Mouse (Mus musculus): ENCODE results near the gene Il10. TPM values are rescaled to one million over a fixed set of nuclear protein-coding genes. Genes with fewer than 3 reads are reported as not detected.

The Il10 gene
- total RNA-seq (2015; ENCODE audit: low replicate concordance) (not detected in 2 replicates), total RNA-seq (2017; ENCODE audit: low replicate concordance) (not detected in 2 replicates)

DNA sequence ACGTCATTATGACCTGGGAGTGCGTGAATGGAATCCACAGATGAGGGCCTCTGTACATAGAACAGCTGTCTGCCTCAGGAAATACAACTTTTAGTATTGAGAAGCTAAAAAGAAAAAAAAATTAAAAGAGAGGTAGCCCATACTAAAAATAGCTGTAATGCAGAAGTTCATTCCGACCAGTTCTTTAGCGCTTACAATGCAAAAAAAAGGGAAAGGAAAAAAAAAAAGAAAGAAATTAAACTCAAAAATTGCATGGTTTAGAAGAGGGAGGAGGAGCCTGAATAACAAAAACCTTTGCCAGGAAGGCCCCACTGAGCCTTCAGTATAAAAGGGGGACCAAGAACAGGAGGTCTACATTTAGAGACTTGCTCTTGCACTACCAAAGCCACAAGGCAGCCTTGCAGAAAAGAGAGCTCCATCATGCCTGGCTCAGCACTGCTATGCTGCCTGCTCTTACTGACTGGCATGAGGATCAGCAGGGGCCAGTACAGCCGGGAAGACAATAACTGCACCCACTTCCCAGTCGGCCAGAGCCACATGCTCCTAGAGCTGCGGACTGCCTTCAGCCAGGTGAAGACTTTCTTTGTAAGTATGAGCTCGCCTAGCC, at the start of gene Il10:
Gene Il10 (plus strand): TSS at position 354 of the 607 bp plus-strand sequence.
- ATAC-seq (replicated peaks; ENCODE audit: low FRiP score, poor library complexity, severe bottlenecking): no peak

GRCm38 (mm10) chr1:130979455-130979854, 40.2 kb upstream of the Il10 start:
- ATAC-seq (replicated peaks; ENCODE audit: low FRiP score, poor library complexity, severe bottlenecking): no peak

DNA sequence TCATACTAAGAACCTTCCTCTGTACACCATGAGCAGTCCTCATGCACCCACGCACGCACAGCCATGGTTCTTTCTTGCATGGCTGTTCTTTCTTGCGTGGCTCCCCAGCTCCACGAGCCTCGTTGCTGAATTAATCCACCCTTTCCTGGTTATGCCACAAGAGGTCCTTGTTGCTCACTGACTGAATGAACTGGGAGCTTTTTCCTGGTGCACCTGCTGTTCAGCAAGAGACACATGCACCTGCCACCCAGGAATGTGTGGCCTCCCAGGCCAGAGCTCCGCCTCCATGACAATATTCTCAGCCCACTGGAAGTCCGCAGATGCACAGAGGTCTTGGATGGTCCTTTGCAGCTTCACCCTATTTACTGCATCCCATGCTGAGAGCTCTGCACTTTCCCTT, 35.2 kb upstream of the Il10 start:
- no peak for ATAC-seq (replicated peaks; ENCODE audit: low FRiP score, poor library complexity, severe bottlenecking)

DNA sequence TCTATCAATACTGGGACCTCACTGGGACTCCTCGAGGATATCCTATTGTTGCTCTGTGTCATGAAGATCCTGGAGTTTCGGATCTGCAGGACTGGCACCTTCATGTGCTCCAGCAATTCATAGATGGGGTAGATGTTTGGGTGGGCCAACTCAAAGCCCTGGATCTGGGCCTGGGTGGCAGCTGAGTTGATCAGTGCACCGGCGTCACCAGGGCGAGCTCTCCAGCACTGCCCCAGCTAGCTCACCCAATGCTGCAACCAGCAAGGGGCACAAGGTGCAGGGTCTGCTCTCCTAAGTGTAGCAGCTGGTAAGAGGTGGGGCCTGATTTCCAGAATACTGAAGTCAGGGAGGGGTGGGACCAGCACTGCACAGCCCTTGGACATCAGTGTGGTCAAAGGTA, 32.6 kb upstream of the Il10 start:
- ATAC-seq (replicated peaks; ENCODE audit: low FRiP score, poor library complexity, severe bottlenecking): no peak

DNA sequence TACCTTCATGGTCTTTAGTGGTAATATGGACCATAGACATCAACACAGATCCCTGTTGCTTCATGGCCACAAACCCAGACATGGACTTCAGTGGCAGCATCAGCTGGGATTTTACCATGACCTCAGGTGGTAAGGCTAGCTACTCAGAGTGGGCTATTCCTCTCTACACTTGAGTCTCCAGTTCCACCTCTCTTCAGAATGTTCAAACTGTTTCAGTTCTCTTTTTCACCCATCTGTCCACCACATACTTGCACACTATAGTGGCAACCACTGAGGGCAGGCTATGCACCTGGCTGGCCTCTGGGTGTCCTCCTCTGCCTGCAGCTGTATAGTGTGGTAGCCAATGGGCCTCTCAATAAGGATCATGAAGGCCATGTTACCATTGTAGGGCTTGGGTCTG, 32.2 kb upstream of the Il10 start:
- ATAC-seq (replicated peaks; ENCODE audit: low FRiP score, poor library complexity, severe bottlenecking): no peak

DNA sequence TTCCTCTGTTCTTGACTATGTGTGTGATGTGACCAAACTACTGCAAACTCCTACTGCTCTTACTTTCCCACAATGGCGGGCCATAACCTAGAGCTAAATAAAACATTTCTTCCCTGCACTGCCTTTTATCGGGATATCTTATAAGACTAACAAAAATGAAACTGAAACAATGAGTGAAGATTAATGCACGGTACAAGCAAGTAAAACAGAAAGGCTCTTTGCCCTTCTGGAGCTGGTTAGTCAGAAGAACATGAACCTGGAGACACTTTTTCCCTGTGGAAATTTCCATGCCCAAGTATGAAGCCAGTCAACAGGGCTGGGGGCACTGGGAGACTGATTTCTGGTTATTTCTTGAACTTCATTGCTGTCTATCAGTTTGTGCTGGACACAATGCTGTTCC, 30.3 kb upstream of the Il10 start:
- ATAC-seq (replicated peaks; ENCODE audit: low FRiP score, poor library complexity, severe bottlenecking): no peak

- ATAC-seq (replicated peaks; ENCODE audit: low FRiP score, poor library complexity, severe bottlenecking): no peak
Measured at GRCm38 (mm10) chr1:130990448-130990847, 29.2 kb upstream of the Il10 start.

- ATAC-seq (replicated peaks; ENCODE audit: low FRiP score, poor library complexity, severe bottlenecking): no peak
Measured at GRCm38 (mm10) chr1:130993574-130994154, 26.0 kb upstream of the Il10 start.

DNA sequence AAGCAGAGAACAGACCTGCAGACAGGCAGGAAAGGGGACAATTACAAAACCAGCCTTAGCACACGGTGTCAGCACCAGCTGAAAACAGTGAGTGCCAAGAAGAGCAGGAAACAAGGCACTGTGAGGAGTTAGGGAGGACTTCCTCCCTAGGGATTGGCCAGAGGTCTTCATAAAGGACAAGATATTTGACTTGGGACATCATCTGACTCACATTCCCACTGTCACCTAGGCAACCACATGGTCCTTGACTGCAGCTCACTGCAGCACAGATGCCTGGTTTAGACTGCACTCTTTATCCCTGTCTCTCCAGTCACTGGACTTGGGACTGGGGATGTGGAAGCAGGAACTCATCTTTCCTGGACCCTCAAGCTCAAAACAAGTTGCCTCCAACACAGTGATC, 24.1 kb upstream of the Il10 start:
- no peak for ATAC-seq (replicated peaks; ENCODE audit: low FRiP score, poor library complexity, severe bottlenecking)

DNA sequence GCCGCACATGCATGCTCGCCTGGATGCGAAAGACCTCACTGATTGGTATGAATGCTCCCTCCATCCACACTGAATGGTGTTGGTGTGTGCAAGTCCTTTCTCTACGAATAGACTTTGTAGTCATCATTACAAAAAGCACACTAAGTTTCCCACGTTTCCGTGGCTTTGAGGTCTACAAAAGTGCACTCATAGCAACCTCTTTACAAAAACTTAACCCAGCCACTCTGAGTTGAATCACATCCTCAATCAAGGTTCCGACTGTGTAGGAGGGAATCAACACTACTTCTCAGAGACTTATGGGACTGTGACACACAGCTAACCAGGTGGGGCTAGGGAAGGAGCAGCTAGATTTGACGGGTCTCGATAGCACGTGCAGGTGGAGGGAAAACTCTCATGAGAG, 23.3 kb upstream of the Il10 start:
- ATAC-seq (replicated peaks; ENCODE audit: low FRiP score, poor library complexity, severe bottlenecking): no peak

DNA sequence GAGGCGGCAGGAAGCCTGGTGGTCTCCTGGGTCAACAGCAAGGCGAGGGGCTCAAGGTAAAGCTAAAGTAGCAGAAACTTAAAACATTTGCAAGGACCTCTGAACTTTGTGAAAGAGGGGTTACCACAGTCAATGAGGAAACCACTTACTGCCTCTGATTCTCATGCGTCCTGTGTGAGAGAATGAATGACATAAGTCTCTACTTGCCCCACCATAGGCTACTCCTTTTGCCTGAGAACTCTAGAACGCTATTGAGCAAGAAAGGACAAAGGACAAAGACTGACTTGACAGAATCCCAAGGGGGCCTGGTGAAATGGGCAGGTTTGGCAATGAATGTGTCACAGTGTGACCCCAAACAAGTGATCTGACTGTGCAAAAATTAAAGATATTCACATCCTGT, 22.2 kb upstream of the Il10 start:
- no peak for ATAC-seq (replicated peaks; ENCODE audit: low FRiP score, poor library complexity, severe bottlenecking)

DNA sequence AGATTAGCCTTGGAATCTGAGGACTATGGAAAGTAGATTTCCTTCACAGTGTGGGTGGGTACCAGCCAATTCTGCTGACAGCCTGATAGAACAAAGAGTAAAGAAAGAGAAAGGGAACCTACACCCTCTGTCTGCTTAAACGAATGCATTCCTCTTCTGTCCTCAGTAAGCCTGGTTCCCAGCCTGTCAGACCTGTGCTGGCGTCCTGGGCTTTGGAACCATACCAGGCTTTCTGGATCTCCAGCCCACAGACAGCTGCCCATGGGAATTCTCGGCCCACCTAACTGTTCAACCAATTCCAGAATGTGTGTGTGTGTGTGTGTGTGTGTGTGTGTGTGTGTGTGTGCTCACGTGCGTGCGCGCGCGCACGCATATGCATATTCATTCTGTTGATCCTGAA, 21.3 kb upstream of the Il10 start:
- no peak for ATAC-seq (replicated peaks; ENCODE audit: low FRiP score, poor library complexity, severe bottlenecking)

DNA sequence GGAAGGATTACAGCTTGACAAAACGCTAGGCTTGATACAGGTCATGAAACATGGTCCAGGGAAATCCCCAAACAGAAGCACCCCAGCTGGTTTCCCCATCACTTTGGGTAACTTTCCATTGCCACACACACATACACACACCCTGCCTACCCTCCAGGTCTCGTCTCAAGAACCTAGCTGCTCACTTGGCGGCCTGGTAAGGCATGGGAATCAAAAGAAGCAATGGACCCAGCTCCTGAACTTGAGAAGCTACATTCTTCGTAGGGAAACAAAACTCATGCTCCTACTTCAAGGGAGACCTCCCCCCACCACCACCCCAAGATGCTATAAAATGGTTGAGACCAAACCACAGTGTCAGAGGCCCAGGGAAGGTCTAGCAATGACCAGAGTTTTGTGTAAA, 19.9 kb upstream of the Il10 start:
- ATAC-seq (replicated peaks; ENCODE audit: low FRiP score, poor library complexity, severe bottlenecking): no peak

- no peak for ATAC-seq (replicated peaks; ENCODE audit: low FRiP score, poor library complexity, severe bottlenecking)
Measured at GRCm38 (mm10) chr1:131000296-131000695, 19.3 kb upstream of the Il10 start.

DNA sequence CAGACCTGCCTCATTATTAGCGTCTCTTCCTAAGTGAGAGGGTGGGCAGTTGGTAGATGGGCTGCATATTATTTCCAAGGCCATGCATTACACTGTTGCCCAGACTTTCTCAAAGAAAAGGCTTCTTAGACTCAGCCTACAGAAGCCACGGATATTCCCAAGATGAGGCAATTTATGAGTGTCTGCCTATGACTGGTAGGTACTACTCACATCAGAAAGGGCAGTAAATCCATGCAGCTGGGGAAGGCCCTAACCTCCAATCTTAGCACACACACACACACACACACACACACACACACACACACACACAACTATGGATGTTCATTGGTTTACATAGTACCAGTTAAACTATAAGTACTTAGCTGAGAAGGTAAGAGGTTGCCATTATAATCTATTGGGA, 17.1 kb upstream of the Il10 start:
- no peak for ATAC-seq (replicated peaks; ENCODE audit: low FRiP score, poor library complexity, severe bottlenecking)

GRCm38 (mm10) chr1:131003037-131003922, 16.4 kb upstream of the Il10 start:
- no peak for ATAC-seq (replicated peaks; ENCODE audit: low FRiP score, poor library complexity, severe bottlenecking)

DNA sequence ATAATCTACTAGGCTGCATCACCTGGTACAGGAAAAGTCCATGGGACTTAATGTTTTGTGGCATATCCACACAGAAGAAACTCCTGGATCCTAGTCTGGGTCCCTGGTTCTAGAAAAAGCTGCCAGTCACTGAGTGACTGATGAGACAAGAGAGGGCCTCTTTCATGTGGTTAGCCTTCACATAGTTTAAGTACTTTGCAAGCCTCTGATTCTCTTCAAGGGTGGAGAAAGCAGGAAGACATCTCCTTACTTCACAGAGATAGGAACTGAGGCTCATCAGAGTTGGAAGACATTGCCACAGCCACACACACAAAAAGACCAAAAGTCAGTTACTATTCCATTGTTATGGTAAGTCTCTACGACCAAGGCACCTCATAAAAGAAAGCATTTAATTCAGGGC, 13.6 kb upstream of the Il10 start:
- ATAC-seq (replicated peaks; ENCODE audit: low FRiP score, poor library complexity, severe bottlenecking): no peak

- no peak for ATAC-seq (replicated peaks; ENCODE audit: low FRiP score, poor library complexity, severe bottlenecking)
Measured at GRCm38 (mm10) chr1:131010201-131011153, 9.2 kb upstream of the Il10 start.

- no peak for ATAC-seq (replicated peaks; ENCODE audit: low FRiP score, poor library complexity, severe bottlenecking)
Measured at GRCm38 (mm10) chr1:131012494-131012893, 7.2 kb upstream of the Il10 start.

DNA sequence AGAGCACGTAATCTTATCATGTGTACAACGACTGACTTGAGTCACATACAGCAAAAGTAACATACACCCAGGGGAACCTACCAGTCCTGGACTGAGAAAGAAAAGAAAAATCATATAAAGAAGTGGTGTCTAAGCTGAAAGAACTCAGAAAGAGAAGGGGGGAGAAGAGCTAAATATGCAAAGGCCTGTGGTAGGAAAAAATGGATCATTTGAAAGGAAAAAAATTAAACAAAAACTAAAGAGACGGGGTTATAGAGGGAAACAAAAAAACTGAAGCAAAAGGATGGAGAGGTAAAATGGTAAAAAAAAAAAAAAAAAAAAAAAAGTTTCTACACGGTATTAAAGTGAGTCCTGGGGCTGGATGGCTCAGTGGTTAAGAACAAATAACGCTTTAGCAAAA, 5.7 kb upstream of the Il10 start:
- ATAC-seq (replicated peaks; ENCODE audit: low FRiP score, poor library complexity, severe bottlenecking): no peak

All from erythroblast, adult 5-6 weeks (primary cell).